Mouse (Mus musculus) neural tube, embryonic 15.5 days (tissue): ENCODE data around the gene Zfp239. TPM values are rescaled to one million over a fixed set of nuclear protein-coding genes. Genes with fewer than 3 reads are reported as not detected.
"Not testable (repeated sequence)": the region's sequence is repeated elsewhere in the genome, so short reads cannot be mapped to it uniquely, and the experiment has no call there.

ENCODE experiments used
- ATAC-seq: fragments of 200-750 bp; cut with Nextera tagmentation; 2 replicates; pipeline ENCODE4 v1.8.0; 2017; ENCODE audit warnings: mild to moderate bottlenecking, moderate TSS enrichment, moderate library complexity; ENCODE audit not compliant: low FRiP score
- H3K27ac ChIP-seq: fragments of 300-500 bp; sonication (generic); replicated peaks from 2 replicates; pipeline ENCODE4 v1.5.1; 2015; ENCODE audit warnings: mild to moderate bottlenecking, inconsistent platforms
- H3K27me3 ChIP-seq: fragments of 300-500 bp; sonication (generic); replicated peaks from 2 replicates; pipeline ENCODE4 v1.6.1; 2015; ENCODE audit warnings: inconsistent platforms
- H3K36me3 ChIP-seq: fragments of 300-500 bp; sonication (generic); 2 replicates; pipeline ENCODE4 v1.6.1; 2015; ENCODE audit warnings: inconsistent platforms
- H3K4me1 ChIP-seq: fragments of 300-500 bp; sonication (generic); 2 replicates; pipeline ENCODE4 v1.6.1; 2015; ENCODE audit warnings: inconsistent platforms
- H3K4me2 ChIP-seq: fragments of 300-500 bp; sonication (generic); 2 replicates; pipeline ENCODE4 v1.6.1; 2015; ENCODE audit warnings: inconsistent platforms, mild to moderate bottlenecking, moderate library complexity
- H3K4me3 ChIP-seq: fragments of 300-500 bp; sonication (generic); replicated peaks from 2 replicates; pipeline ENCODE4 v1.5.1; 2015; ENCODE audit warnings: mild to moderate bottlenecking, inconsistent platforms
- H3K9ac ChIP-seq: fragments of 300-500 bp; sonication (generic); replicated peaks from 2 replicates; pipeline ENCODE4 v1.6.1; 2015; ENCODE audit warnings: mild to moderate bottlenecking, inconsistent platforms
- H3K9me3 ChIP-seq: fragments of 300-500 bp; sonication (generic); replicated peaks from 2 replicates; pipeline ENCODE4 v1.6.1; 2016; ENCODE audit warnings: inconsistent platforms
- WGBS: fragments of 180-500 bp; shearing (Covaris S2); methylation state at CpG from one replicate; pipeline ENCODE4 v1.1.7; 2015; ENCODE audit warnings: mixed read lengths; 5-methylcytosine and 5-hydroxymethylcytosine counted together
- polyA plus RNA-seq: library from polyadenylated mRNA; unstranded; fragments of >200 nt; fragmentation: Nextera tagmentation; extraction: Ambion mirVana; gene quantifications from 2 replicates; pipeline ENCODE4 v1.2.1, GENCODE M21; 2015

Zfp239 gene
- polyA plus RNA-seq = 15.3 and 15.9 TPM in 2 replicates

GRCm38 (mm10) chr6:117861848-117862247, at the start of gene Zfp239:
Gene Zfp239, plus strand, starts transcription at chr6:117862100.
- Histone ChIP-seq H3K36me3 (no peaks in the 10 kb centered on the region), H3K27ac (peak within 1 kb of the TSS; percentile 60), H3K9me3 (no peaks in the 10 kb centered on the region), H3K4me2 (peak within 1 kb of the TSS; percentile 93), H3K4me1 (peaks cover 7% of the 10 kb centered on the region), H3K4me3 (peak within 1 kb of the TSS; percentile 85), H3K9ac (peak within 1 kb of the TSS; percentile 76), H3K27me3 (no peaks in the 10 kb centered on the region)
- no peak for ATAC-seq
- WGBS = 77% methylated on average over 6 of the region's 6 CpGs

- Histone ChIP-seq H3K27me3 (no peaks in the 10 kb centered on the region), H3K9me3 (no peaks in the 10 kb centered on the region), H3K4me2 (no peak overlapping the region), H3K4me3 (no peak overlapping the region), H3K36me3 (no peaks in the 10 kb centered on the region), H3K27ac (no peak overlapping the region), H3K4me1 (no peaks in the 10 kb centered on the region), H3K9ac (no peak overlapping the region)
- ATAC-seq = no peak
These were observed 47.2 kb upstream of the Zfp239 start for GRCm38 (mm10) chr6:117814681-117815080.

GRCm38 (mm10) chr6:117817108-117817541, 44.8 kb upstream of the Zfp239 start:
- ATAC-seq = no peak
- Histone ChIP-seq H3K4me3 (no peak overlapping the region), H3K27ac (no peak overlapping the region), H3K36me3 (no peaks in the 10 kb centered on the region), H3K9ac (no peak overlapping the region), H3K27me3 (no peaks in the 10 kb centered on the region), H3K4me1 (no peaks in the 10 kb centered on the region), H3K9me3 (no peaks in the 10 kb centered on the region), H3K4me2 (no peak overlapping the region)
- 81% methylated on average over 4 of the region's 5 CpGs for WGBS

GRCm38 (mm10) chr6:117820327-117820726, 41.6 kb upstream of the Zfp239 start:
- 0 out of 2 replicates have a peak, but pooled peaks cover 2% of the 10 kb centered on the region for H3K4me1 ChIP-seq
- no peaks in the 10 kb centered on the region for H3K27me3 ChIP-seq
- no peaks in the 10 kb centered on the region for H3K36me3 ChIP-seq
- no peak overlapping the region for H3K9ac ChIP-seq
- no peak for ATAC-seq
- no peaks in the 10 kb centered on the region for H3K9me3 ChIP-seq
- no peak overlapping the region for H3K4me2 ChIP-seq
- WGBS = 92% methylated on average over 14 of the region's 14 CpGs
- no peak overlapping the region for H3K27ac ChIP-seq
- H3K4me3 ChIP-seq = no peak overlapping the region

GRCm38 (mm10) chr6:117825369-117825768, 36.5 kb upstream of the Zfp239 start:
- ATAC-seq = no peak; the same call in 1 of the 2 replicates
- H3K4me2 ChIP-seq = no peak overlapping the region
- no peaks in the 10 kb centered on the region for H3K9me3 ChIP-seq
- H3K27me3 ChIP-seq = peaks cover 9% of the 10 kb centered on the region
- WGBS = 13% methylated on average over 4 of the region's 4 CpGs
- H3K9ac ChIP-seq = no peak overlapping the region
- no peak overlapping the region for H3K27ac ChIP-seq
- 0 out of 2 replicates have a peak, but pooled peaks cover 2% of the 10 kb centered on the region for H3K4me1 ChIP-seq
- H3K36me3 ChIP-seq = no peaks in the 10 kb centered on the region
- H3K4me3 ChIP-seq = no peak overlapping the region

- H3K4me2 ChIP-seq = no peak overlapping the region
- no peak overlapping the region for H3K9ac ChIP-seq
- WGBS = 19% methylated on average over 9 of the region's 9 CpGs
- no peak for ATAC-seq
- no peak overlapping the region for H3K4me3 ChIP-seq
- H3K27ac ChIP-seq = no peak overlapping the region
- H3K36me3 ChIP-seq = no peaks in the 10 kb centered on the region
- 0 out of 2 replicates have a peak, but pooled peaks cover 2% of the 10 kb centered on the region for H3K4me1 ChIP-seq
- no peaks in the 10 kb centered on the region for H3K9me3 ChIP-seq
- H3K27me3 ChIP-seq = peaks cover 9% of the 10 kb centered on the region
These were observed 33.6 kb upstream of the Zfp239 start for GRCm38 (mm10) chr6:117828273-117828672.

GRCm38 (mm10) chr6:117840686-117841510, 21.0 kb upstream of the Zfp239 start, which contains the start of gene Zfp637:
Gene Zfp637, plus strand, starts transcription at chr6:117841180.
- under 1% methylated on average over 66 of the region's 66 CpGs for WGBS
- H3K9me3 ChIP-seq = no peaks in the 10 kb centered on the region
- ATAC-seq = peak; percentile 97

GRCm38 (mm10) chr6:117841511-117841955, 20.4 kb upstream of the Zfp239 start:
- peak overlapping the region; percentile 82 for H3K4me2 ChIP-seq
- no peaks in the 10 kb centered on the region for H3K9me3 ChIP-seq
- H3K27me3 ChIP-seq = no peaks in the 10 kb centered on the region
- H3K4me3 ChIP-seq = peak overlapping the region; percentile 79
- peak overlapping the region; percentile 98 for H3K9ac ChIP-seq
- WGBS = 16% methylated on average over 12 of the region's 12 CpGs
- peaks cover 16% of the 10 kb centered on the region for H3K4me1 ChIP-seq
- peaks cover 35% of the 10 kb centered on the region for H3K36me3 ChIP-seq
- no peak; the same call in 1 of the 2 replicates for ATAC-seq
- H3K27ac ChIP-seq = peak overlapping the region; percentile 96

More at GRCm38 (mm10) chr6:117840686-117841510, 21.0 kb upstream of the Zfp239 start, which contains the start of gene Zfp637:
- Histone ChIP-seq H3K4me2 (peak within 1 kb of the TSS; percentile 82), H3K9ac (peak within 1 kb of the TSS; percentile 98), H3K27me3 (no peaks in the 10 kb centered on the region), H3K4me3 (peak within 1 kb of the TSS; percentile 79), H3K36me3 (peaks cover 29% of the 10 kb centered on the region), H3K27ac (peak within 1 kb of the TSS; percentile 96), H3K4me1 (peaks cover 16% of the 10 kb centered on the region)

- Histone ChIP-seq H3K4me3 (no peak overlapping the region), H3K9me3 (no peaks in the 10 kb centered on the region)
- WGBS = 97% methylated on average over 9 of the region's 9 CpGs
These were observed 17.3 kb upstream of the Zfp239 start for GRCm38 (mm10) chr6:117844597-117844996.

GRCm38 (mm10) chr6:117846671-117847070, 15.2 kb upstream of the Zfp239 start:
- WGBS = 87% methylated on average over 4 of the region's 4 CpGs
- not testable (repeated sequence) for H3K4me3 ChIP-seq

More at GRCm38 (mm10) chr6:117844597-117844996, 17.3 kb upstream of the Zfp239 start:
- Histone ChIP-seq H3K36me3 (peaks cover 58% of the 10 kb centered on the region), H3K27me3 (no peaks in the 10 kb centered on the region), H3K9ac (no peak overlapping the region), H3K4me2 (no peak overlapping the region), H3K27ac (no peak overlapping the region), H3K4me1 (peaks cover 16% of the 10 kb centered on the region)
- no peak for ATAC-seq

GRCm38 (mm10) chr6:117847772-117848171, 14.1 kb upstream of the Zfp239 start:
- Histone ChIP-seq H3K4me2 (no peak overlapping the region), H3K27me3 (no peaks in the 10 kb centered on the region), H3K9ac (no peak overlapping the region), H3K27ac (no peak overlapping the region), H3K4me3 (no peak overlapping the region), H3K4me1 (peaks cover 4% of the 10 kb centered on the region; the same call in 1 of the 2 replicates), H3K36me3 (peaks cover 61% of the 10 kb centered on the region), H3K9me3 (no peaks in the 10 kb centered on the region)
- WGBS = 96% methylated on average over 2 of the region's 2 CpGs
- no peak for ATAC-seq

More at GRCm38 (mm10) chr6:117846671-117847070, 15.2 kb upstream of the Zfp239 start:
- H3K36me3 ChIP-seq = peaks cover 61% of the 10 kb centered on the region
- not testable (repeated sequence) for H3K27me3 ChIP-seq, H3K9ac ChIP-seq, ATAC-seq, H3K4me2 ChIP-seq, H3K9me3 ChIP-seq, H3K27ac ChIP-seq
- peaks cover 13% of the 10 kb centered on the region for H3K4me1 ChIP-seq

- Histone ChIP-seq H3K9ac (no peak overlapping the region), H3K27ac (no peak overlapping the region), H3K36me3 (peaks cover 56% of the 10 kb centered on the region), H3K9me3 (no peaks in the 10 kb centered on the region), H3K4me1 (peaks cover 4% of the 10 kb centered on the region; the same call in 1 of the 2 replicates), H3K4me2 (no peak overlapping the region), H3K4me3 (no peak overlapping the region), H3K27me3 (no peaks in the 10 kb centered on the region)
- WGBS = 90% methylated on average over 5 of the region's 5 CpGs
- ATAC-seq = no peak
These were observed 13.3 kb upstream of the Zfp239 start for GRCm38 (mm10) chr6:117848577-117848976.
